Mouse (Mus musculus) kidney, embryonic 16.5 days (tissue): Measurements from ENCODE around the gene Lamc2. TPM values are rescaled to one million over a fixed set of nuclear protein-coding genes. Genes with fewer than 3 reads are reported as not detected.

ENCODE experiments used
- ATAC-seq: fragments of 200-750 bp; cut with Nextera tagmentation; 2 replicates; pipeline ENCODE4 v1.8.0; 2017; ENCODE audit warnings: moderate TSS enrichment; ENCODE audit not compliant: low FRiP score, low TSS enrichment
- H3K27ac ChIP-seq: fragments of 300-500 bp; sonication (generic); 2 replicates; pipeline ENCODE4 v1.5.1; 2014; ENCODE audit warnings: low read length
- H3K27me3 ChIP-seq: fragments of 300-500 bp; sonication (generic); 2 replicates; pipeline ENCODE4 v1.6.1; 2014; ENCODE audit warnings: low read length, control low read depth, mixed read lengths; ENCODE audit not compliant: insufficient read depth
- H3K36me3 ChIP-seq: fragments of 300-500 bp; sonication (generic); 2 replicates; pipeline ENCODE4 v1.6.1; 2014; ENCODE audit warnings: low read length, control low read depth, mixed read lengths; ENCODE audit not compliant: insufficient read depth
- H3K4me1 ChIP-seq: fragments of 300-500 bp; sonication (generic); 2 replicates; pipeline ENCODE4 v1.6.1; 2014; ENCODE audit warnings: low read length, control low read depth, mixed read lengths; ENCODE audit not compliant: insufficient read depth
- H3K4me2 ChIP-seq: fragments of 300-500 bp; sonication (generic); replicated peaks from 2 replicates; pipeline ENCODE4 v1.6.1; 2014; ENCODE audit warnings: low read depth, low read length
- H3K4me3 ChIP-seq: fragments of 300-500 bp; sonication (generic); 2 replicates; pipeline ENCODE4 v1.5.1; 2014; ENCODE audit warnings: mild to moderate bottlenecking, low read length
- H3K9ac ChIP-seq: fragments of 300-500 bp; sonication (generic); replicated peaks from 2 replicates; pipeline ENCODE4 v1.6.1; 2014; ENCODE audit warnings: low read length
- H3K9me3 ChIP-seq: fragments of 300-500 bp; sonication (generic); 2 replicates; pipeline ENCODE4 v1.6.1; 2016; ENCODE audit warnings: low read length, control low read depth
- WGBS: fragments of 180-500 bp; shearing (Covaris S2); extraction: QIAGEN DNeasy Blood & Tissue Kit; methylation state at CpG from one replicate; pipeline ENCODE4 v1.1.7; 2014; 5-methylcytosine and 5-hydroxymethylcytosine counted together
- polyA plus RNA-seq: library from polyadenylated mRNA; unstranded; fragments of >200 nt; fragmentation: Nextera tagmentation; extraction: Ambion mirVana; gene quantifications from 2 replicates; pipeline ENCODE4 v1.2.1, GENCODE M21; 2015

Gene Lamc2
- polyA plus RNA-seq, 1 experiment from 2014 or later = 57.4 TPM

GRCm38 (mm10) chr1:153136647-153137046, 49.6 kb downstream of the Lamc2 start:
- Histone ChIP-seq H3K27me3 (no peaks in the 10 kb centered on the region), H3K36me3 (no peaks in the 10 kb centered on the region), H3K4me3 (no peak overlapping the region), H3K4me2 (no peak overlapping the region), H3K4me1 (peaks cover 44% of the 10 kb centered on the region), H3K27ac (no peak overlapping the region), H3K9me3 (no peaks in the 10 kb centered on the region), H3K9ac (no peak overlapping the region)
- ATAC-seq = no peak
- WGBS = 59% methylated on average over 13 of the region's 13 CpGs

GRCm38 (mm10) chr1:153133865-153134781, 52.1 kb downstream of the Lamc2 start:
- Histone ChIP-seq H3K27ac (peak overlapping the region; percentile 70), H3K4me2 (no peak overlapping the region), H3K9ac (peak overlapping the region; percentile 24; the same call in 1 of the 2 replicates), H3K36me3 (no peaks in the 10 kb centered on the region), H3K4me3 (no peak overlapping the region), H3K4me1 (peaks cover 24% of the 10 kb centered on the region), H3K9me3 (no peaks in the 10 kb centered on the region), H3K27me3 (no peaks in the 10 kb centered on the region)
- ATAC-seq = peak; percentile 41; the same call in 1 of the 2 replicates
- WGBS = 21% methylated on average over 9 of the region's 9 CpGs

GRCm38 (mm10) chr1:153129992-153130713, 56.1 kb downstream of the Lamc2 start:
- H3K4me1 ChIP-seq = peaks cover 37% of the 10 kb centered on the region
- H3K27me3 ChIP-seq = no peaks in the 10 kb centered on the region
- H3K9ac ChIP-seq = no peak overlapping the region
- H3K4me3 ChIP-seq = no peak overlapping the region
- H3K9me3 ChIP-seq = no peaks in the 10 kb centered on the region
- no peak overlapping the region for H3K4me2 ChIP-seq
- ATAC-seq = no peak
- no peaks in the 10 kb centered on the region for H3K36me3 ChIP-seq
- no peak overlapping the region for H3K27ac ChIP-seq
- 74% methylated on average over 11 of the region's 11 CpGs for WGBS

GRCm38 (mm10) chr1:153128780-153129179, 57.5 kb downstream of the Lamc2 start:
- no peak overlapping the region for H3K27ac ChIP-seq

GRCm38 (mm10) chr1:153127622-153128021, 58.6 kb downstream of the Lamc2 start:
- Histone ChIP-seq H3K9ac (no peak overlapping the region), H3K27ac (peak overlapping the region; percentile 93; the same call in 1 of the 2 replicates), H3K4me2 (no peak overlapping the region), H3K36me3 (peaks cover 7% of the 10 kb centered on the region), H3K9me3 (no peaks in the 10 kb centered on the region), H3K4me3 (no peak overlapping the region), H3K27me3 (no peaks in the 10 kb centered on the region), H3K4me1 (peaks cover 35% of the 10 kb centered on the region)
- 76% methylated on average over 4 of the region's 4 CpGs for WGBS
- no peak for ATAC-seq

More at GRCm38 (mm10) chr1:153128780-153129179, 57.5 kb downstream of the Lamc2 start:
- Histone ChIP-seq H3K9ac (no peak overlapping the region), H3K4me2 (no peak overlapping the region), H3K4me3 (no peak overlapping the region), H3K27me3 (no peaks in the 10 kb centered on the region), H3K36me3 (peaks cover 2% of the 10 kb centered on the region; the same call in 1 of the 2 replicates), H3K4me1 (peaks cover 39% of the 10 kb centered on the region), H3K9me3 (no peaks in the 10 kb centered on the region)
- ATAC-seq = no peak
- WGBS = 78% methylated on average over 8 of the region's 8 CpGs

GRCm38 (mm10) chr1:153126491-153127381, 59.5 kb downstream of the Lamc2 start:
- Histone ChIP-seq H3K9ac (no peak overlapping the region; the same call in 1 of the 2 replicates), H3K4me2 (no peak overlapping the region), H3K27ac (peak overlapping the region; percentile 93), H3K4me3 (no peak overlapping the region), H3K36me3 (peaks cover 7% of the 10 kb centered on the region), H3K27me3 (no peaks in the 10 kb centered on the region), H3K9me3 (no peaks in the 10 kb centered on the region), H3K4me1 (peaks cover 35% of the 10 kb centered on the region)
- WGBS = 63% methylated on average over 15 of the region's 15 CpGs
- no peak; the same call in 1 of the 2 replicates for ATAC-seq

- Histone ChIP-seq H3K27me3 (no peaks in the 10 kb centered on the region), H3K4me1 (peaks cover 35% of the 10 kb centered on the region), H3K4me2 (no peak overlapping the region), H3K4me3 (no peak overlapping the region), H3K27ac (peak overlapping the region; percentile 93), H3K9ac (no peak overlapping the region), H3K36me3 (peaks cover 7% of the 10 kb centered on the region), H3K9me3 (no peaks in the 10 kb centered on the region)
- WGBS = 25% methylated on average over 8 of the region's 8 CpGs
- ATAC-seq = peak; percentile 97
Measured at GRCm38 (mm10) chr1:153125287-153126275, 60.7 kb downstream of the Lamc2 start.

GRCm38 (mm10) chr1:153124502-153124901, 61.7 kb downstream of the Lamc2 start:
- no peak overlapping the region for H3K9ac ChIP-seq
- no peaks in the 10 kb centered on the region for H3K9me3 ChIP-seq
- peak overlapping the region; percentile 93 for H3K27ac ChIP-seq
- WGBS = 55% methylated on average over 5 of the region's 5 CpGs
- H3K4me3 ChIP-seq = no peak overlapping the region
- no peaks in the 10 kb centered on the region for H3K27me3 ChIP-seq
- peaks cover 7% of the 10 kb centered on the region for H3K36me3 ChIP-seq
- ATAC-seq = no peak
- no peak overlapping the region for H3K4me2 ChIP-seq
- H3K4me1 ChIP-seq = peaks cover 35% of the 10 kb centered on the region
